Mouse (Mus musculus) midbrain, embryonic 15.5 days (tissue): ENCODE measurements around the gene Cryba2. TPM values are rescaled to one million over a fixed set of nuclear protein-coding genes. Genes with fewer than 3 reads are reported as not detected.
A peak's percentile ranks its signal among the peaks of the same experiment; 100 is the strongest.

ENCODE experiments used
- ATAC-seq: fragments of 200-750 bp; cut with Nextera tagmentation; replicated peaks from 2 replicates; pipeline ENCODE4 v1.8.0; 2017; ENCODE audit warnings: moderate TSS enrichment
- H3K27ac ChIP-seq: fragments of 300-500 bp; sonication (generic); 2 replicates; pipeline ENCODE4 v1.5.1; 2015; ENCODE audit warnings: mild to moderate bottlenecking, inconsistent platforms
- H3K27me3 ChIP-seq: fragments of 300-500 bp; sonication (generic); replicated peaks from 2 replicates; pipeline ENCODE4 v1.6.1; 2015; ENCODE audit warnings: inconsistent platforms
- H3K36me3 ChIP-seq: fragments of 300-500 bp; sonication (generic); replicated peaks from 2 replicates; pipeline ENCODE4 v1.6.1; 2015; ENCODE audit warnings: inconsistent platforms
- H3K4me1 ChIP-seq: fragments of 300-500 bp; sonication (generic); 2 replicates; pipeline ENCODE4 v1.6.1; 2015; ENCODE audit warnings: inconsistent platforms
- H3K4me2 ChIP-seq: fragments of 300-500 bp; sonication (generic); 2 replicates; pipeline ENCODE4 v1.6.1; 2015; ENCODE audit warnings: inconsistent platforms, mild to moderate bottlenecking, moderate library complexity
- H3K4me3 ChIP-seq: fragments of 300-500 bp; sonication (generic); 2 replicates; pipeline ENCODE4 v1.5.1; 2015; ENCODE audit warnings: mild to moderate bottlenecking, inconsistent platforms
- H3K9ac ChIP-seq: fragments of 300-500 bp; sonication (generic); 2 replicates; pipeline ENCODE4 v1.6.1; 2015; ENCODE audit warnings: mild to moderate bottlenecking, inconsistent platforms
- H3K9me3 ChIP-seq: fragments of 300-500 bp; sonication (generic); 2 replicates; pipeline ENCODE4 v1.6.1; 2016; ENCODE audit warnings: inconsistent platforms
- WGBS: fragments of 180-500 bp; shearing (Covaris S2); methylation state at CpG from one replicate; pipeline ENCODE4 v1.1.7; 2015; ENCODE audit warnings: mixed read lengths; 5-methylcytosine and 5-hydroxymethylcytosine counted together
- polyA plus RNA-seq: library from polyadenylated mRNA; unstranded; fragments of >200 nt; fragmentation: Nextera tagmentation; extraction: Ambion mirVana; gene quantifications from 2 replicates; pipeline ENCODE4 v1.2.1, GENCODE M21; 2015

Cryba2 gene
- 0.38 and 0.72 TPM in 2 replicates for polyA plus RNA-seq

GRCm38 (mm10) chr1:74893134-74893855 lies at the start of gene Cryba2:
Gene Cryba2 (minus strand): TSS chr1:74893143.
- no peaks in the 10 kb centered on the region for H3K36me3 ChIP-seq
- ATAC-seq: peak; percentile 43; the same call in 1 of the 2 replicates
- no peak within 1 kb of the TSS for H3K27ac ChIP-seq
- 4% methylated on average over 25 of the region's 25 CpGs for WGBS
- H3K9ac ChIP-seq: peak within 1 kb of the TSS; percentile 7; the same call in 1 of the 2 replicates
- peaks cover 16% of the 10 kb centered on the region for H3K4me1 ChIP-seq
- peaks cover 85% of the 10 kb centered on the region for H3K27me3 ChIP-seq
- H3K4me2 ChIP-seq: peak within 1 kb of the TSS; percentile 47
- H3K9me3 ChIP-seq: no peaks in the 10 kb centered on the region
- peak within 1 kb of the TSS; percentile 27 for H3K4me3 ChIP-seq

- WGBS: 57% methylated on average over 12 of the region's 12 CpGs
These were observed 48.9 kb upstream of the Cryba2 start for GRCm38 (mm10) chr1:74941651-74942360.

GRCm38 (mm10) chr1:74939762-74940161 lies 46.8 kb upstream of the Cryba2 start:
- Histone ChIP-seq H3K27ac (no peak overlapping the region), H3K27me3 (peaks cover 14% of the 10 kb centered on the region), H3K4me2 (no peak overlapping the region), H3K36me3 (no peaks in the 10 kb centered on the region), H3K4me3 (no peak overlapping the region), H3K9me3 (no peaks in the 10 kb centered on the region), H3K9ac (no peak overlapping the region), H3K4me1 (no peaks in the 10 kb centered on the region)
- ATAC-seq: no peak
- WGBS: 5% methylated on average over 3 of the region's 3 CpGs

More at GRCm38 (mm10) chr1:74941651-74942360, 48.9 kb upstream of the Cryba2 start:
- Histone ChIP-seq H3K4me2 (no peak overlapping the region), H3K36me3 (no peaks in the 10 kb centered on the region), H3K4me1 (no peaks in the 10 kb centered on the region), H3K27me3 (peaks cover 21% of the 10 kb centered on the region), H3K4me3 (no peak overlapping the region), H3K9me3 (no peaks in the 10 kb centered on the region), H3K9ac (no peak overlapping the region), H3K27ac (no peak overlapping the region)
- no peak for ATAC-seq

GRCm38 (mm10) chr1:74936221-74936830 lies 43.4 kb upstream of the Cryba2 start:
- H3K9ac ChIP-seq: no peak overlapping the region
- H3K27ac ChIP-seq: no peak overlapping the region
- H3K4me2 ChIP-seq: no peak overlapping the region
- no peaks in the 10 kb centered on the region for H3K4me1 ChIP-seq
- no peak for ATAC-seq
- WGBS: 38% methylated on average over 12 of the region's 12 CpGs
- H3K27me3 ChIP-seq: peaks cover 24% of the 10 kb centered on the region
- no peaks in the 10 kb centered on the region for H3K36me3 ChIP-seq
- H3K9me3 ChIP-seq: no peaks in the 10 kb centered on the region
- no peak overlapping the region for H3K4me3 ChIP-seq

- Histone ChIP-seq H3K36me3 (no peaks in the 10 kb centered on the region), H3K27ac (no peak within 1 kb of the TSS), H3K9ac (peak within 1 kb of the TSS; percentile 51), H3K4me3 (peak within 1 kb of the TSS; percentile 44), H3K4me2 (peak within 1 kb of the TSS; percentile 68), H3K27me3 (peaks cover 25% of the 10 kb centered on the region), H3K4me1 (no peaks in the 10 kb centered on the region), H3K9me3 (no peaks in the 10 kb centered on the region)
- WGBS: 2% methylated on average over 18 of the region's 18 CpGs
- peak; percentile 85 for ATAC-seq
These were observed 42.5 kb upstream of the Cryba2 start, which contains the start of gene Cfap65 for GRCm38 (mm10) chr1:74935402-74935801. Gene Cfap65 (minus strand): TSS chr1:74935599.

GRCm38 (mm10) chr1:74927621-74928296 lies 34.8 kb upstream of the Cryba2 start:
- no peak overlapping the region for H3K4me3 ChIP-seq
- H3K4me2 ChIP-seq: no peak overlapping the region
- H3K9me3 ChIP-seq: no peaks in the 10 kb centered on the region
- no peak overlapping the region for H3K27ac ChIP-seq
- WGBS: 86% methylated on average over 9 of the region's 9 CpGs
- H3K27me3 ChIP-seq: peaks cover 17% of the 10 kb centered on the region
- H3K9ac ChIP-seq: no peak overlapping the region
- no peaks in the 10 kb centered on the region for H3K4me1 ChIP-seq
- H3K36me3 ChIP-seq: no peaks in the 10 kb centered on the region
- no peak for ATAC-seq

GRCm38 (mm10) chr1:74926721-74927120 lies 33.8 kb upstream of the Cryba2 start:
- no peak overlapping the region for H3K27ac ChIP-seq
- H3K27me3 ChIP-seq: peaks cover 10% of the 10 kb centered on the region; the same call in 1 of the 2 replicates
- 35% methylated on average over 6 of the region's 6 CpGs for WGBS
- H3K36me3 ChIP-seq: no peaks in the 10 kb centered on the region
- no peak overlapping the region for H3K4me2 ChIP-seq
- no peaks in the 10 kb centered on the region for H3K4me1 ChIP-seq
- H3K9ac ChIP-seq: no peak overlapping the region
- ATAC-seq: no peak
- no peaks in the 10 kb centered on the region for H3K9me3 ChIP-seq
- H3K4me3 ChIP-seq: no peak overlapping the region

GRCm38 (mm10) chr1:74924464-74924863 lies 31.5 kb upstream of the Cryba2 start:
- no peaks in the 10 kb centered on the region for H3K9me3 ChIP-seq
- H3K9ac ChIP-seq: no peak overlapping the region
- no peak overlapping the region for H3K27ac ChIP-seq
- no peaks in the 10 kb centered on the region for H3K36me3 ChIP-seq
- H3K4me1 ChIP-seq: no peaks in the 10 kb centered on the region
- peaks cover 3% of the 10 kb centered on the region; the same call in 1 of the 2 replicates for H3K27me3 ChIP-seq
- 67% methylated on average over 4 of the region's 4 CpGs for WGBS
- H3K4me2 ChIP-seq: no peak overlapping the region
- no peak overlapping the region for H3K4me3 ChIP-seq
- no peak for ATAC-seq

- Histone ChIP-seq H3K9ac (no peak overlapping the region), H3K36me3 (no peaks in the 10 kb centered on the region), H3K9me3 (no peaks in the 10 kb centered on the region), H3K27ac (no peak overlapping the region), H3K4me2 (no peak overlapping the region), H3K27me3 (peaks cover 6% of the 10 kb centered on the region; the same call in 1 of the 2 replicates), H3K4me1 (no peaks in the 10 kb centered on the region), H3K4me3 (no peak overlapping the region)
- WGBS: 27% methylated on average over 13 of the region's 13 CpGs
- no peak for ATAC-seq
These were observed 22.8 kb upstream of the Cryba2 start for GRCm38 (mm10) chr1:74915706-74916105.

- no peak overlapping the region for H3K4me3 ChIP-seq
- peaks cover 65% of the 10 kb centered on the region for H3K27me3 ChIP-seq
- H3K9ac ChIP-seq: no peak overlapping the region
- no peaks in the 10 kb centered on the region for H3K36me3 ChIP-seq
- WGBS: 22% methylated on average over 6 of the region's 6 CpGs
- no peaks in the 10 kb centered on the region for H3K9me3 ChIP-seq
- ATAC-seq: no peak
- no peak overlapping the region for H3K4me2 ChIP-seq
- H3K27ac ChIP-seq: no peak overlapping the region
- peaks cover 14% of the 10 kb centered on the region for H3K4me1 ChIP-seq
These were observed 9.2 kb upstream of the Cryba2 start for GRCm38 (mm10) chr1:74902191-74902590.

- H3K27me3 ChIP-seq: peaks cover 70% of the 10 kb centered on the region
- no peaks in the 10 kb centered on the region for H3K36me3 ChIP-seq
- H3K9ac ChIP-seq: no peak overlapping the region
- H3K4me3 ChIP-seq: no peak overlapping the region
- 4% methylated on average over 3 of the region's 3 CpGs for WGBS
- no peak for ATAC-seq
- no peaks in the 10 kb centered on the region for H3K9me3 ChIP-seq
- H3K4me1 ChIP-seq: peaks cover 14% of the 10 kb centered on the region
- H3K27ac ChIP-seq: no peak overlapping the region
- no peak overlapping the region for H3K4me2 ChIP-seq
These were observed 8.7 kb upstream of the Cryba2 start for GRCm38 (mm10) chr1:74901686-74902085.
